Mouse (Mus musculus) hindbrain, postnatal 0 days (tissue): ENCODE measurements around the gene Prmt1. TPM values are rescaled to one million over a fixed set of nuclear protein-coding genes. Genes with fewer than 3 reads are reported as not detected.

Experiments used
- ATAC-seq: fragments of 200-750 bp; cut with Nextera tagmentation; 2 replicates; pipeline ENCODE4 v1.8.0; 2017; ENCODE audit warnings: mild to moderate bottlenecking, moderate TSS enrichment, moderate library complexity
- DNase-seq: peaks from one replicate; pipeline ENCODE4 v3.0.0-alpha.2; 2015; ENCODE audit warnings: low spot score
- H3K27ac ChIP-seq: fragments of 300-500 bp; sonication (generic); 2 replicates; pipeline ENCODE4 v1.5.1; 2014; ENCODE audit warnings: mild to moderate bottlenecking
- H3K27me3 ChIP-seq: fragments of 300-500 bp; sonication (generic); 2 replicates; pipeline ENCODE4 v1.6.1; 2014; ENCODE audit warnings: low read length, mixed read lengths; ENCODE audit not compliant: insufficient read depth
- H3K36me3 ChIP-seq: fragments of 300-500 bp; sonication (generic); 2 replicates; pipeline ENCODE4 v1.6.1; 2014; ENCODE audit warnings: low read length, mixed read lengths; ENCODE audit not compliant: insufficient read depth
- H3K4me1 ChIP-seq: fragments of 300-500 bp; sonication (generic); 2 replicates; pipeline ENCODE4 v1.6.1; 2014; ENCODE audit warnings: antibody characterized with exemption, low read length, mixed read lengths; ENCODE audit not compliant: insufficient read depth
- H3K4me2 ChIP-seq: fragments of 300-500 bp; sonication (generic); 2 replicates; pipeline ENCODE4 v1.6.1; 2014; ENCODE audit warnings: low read depth, mild to moderate bottlenecking, low read length, moderate library complexity, mixed read lengths
- H3K4me3 ChIP-seq: fragments of 300-500 bp; sonication (generic); 2 replicates; pipeline ENCODE4 v1.5.1; 2014; ENCODE audit warnings: low read length
- H3K9ac ChIP-seq: fragments of 300-500 bp; sonication (generic); replicated peaks from 2 replicates; pipeline ENCODE4 v1.6.1; 2014; ENCODE audit warnings: mild to moderate bottlenecking, low read length, moderate library complexity, mixed read lengths
- H3K9me3 ChIP-seq: fragments of 300-500 bp; sonication (generic); 2 replicates; pipeline ENCODE4 v1.6.1; 2016; ENCODE audit warnings: low read length, mixed read lengths
- CTCF ChIP-seq: IDR thresholded peaks from 2 replicates; pipeline ENCODE4 v1.5.1; 2016; ENCODE audit warnings: antibody characterized with exemption, control low read depth, low read depth
- WGBS: fragments of 180-500 bp; shearing (Covaris S2); extraction: QIAGEN DNeasy Blood & Tissue Kit; methylation state at CpG from one replicate; pipeline ENCODE4 v1.1.7; 2014; 5-methylcytosine and 5-hydroxymethylcytosine counted together
- polyA plus RNA-seq: library from polyadenylated mRNA; unstranded; fragments of >200 nt; fragmentation: Nextera tagmentation; extraction: Ambion mirVana; gene quantifications from 2 replicates; pipeline ENCODE4 v1.2.1, GENCODE M21; 2015
- total RNA-seq: library from RNA; depleted of rRNA; stranded (reverse); fragments of >200 nt; gene quantifications from 2 replicates; pipeline ENCODE4 v1.2.3, GENCODE M21; 2014

The Prmt1 gene
- total and polyA plus RNA-seq, 2 experiments from 2014 or later: 251 to 531 TPM

DNA sequence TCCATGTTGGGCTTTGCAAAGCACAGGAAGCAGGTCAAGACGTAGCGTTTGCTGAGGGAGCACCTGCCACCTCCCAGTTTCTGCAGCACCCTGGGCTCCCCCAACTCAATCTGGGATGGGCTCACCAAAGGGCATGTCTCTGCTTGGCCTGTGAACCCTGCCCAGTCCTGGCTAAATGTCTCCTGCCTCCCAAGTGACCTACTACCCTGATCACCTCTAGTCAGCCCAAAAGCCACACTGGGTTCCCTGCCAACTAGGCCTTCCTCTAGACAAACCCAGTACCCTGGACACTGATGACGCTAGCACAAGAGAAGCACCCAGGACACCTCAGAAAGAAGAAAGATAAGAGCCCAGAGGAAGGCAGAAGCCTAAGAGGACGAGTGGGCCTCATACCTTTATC, 26.5 kb upstream of the Prmt1 start:
- WGBS: 88% methylated on average over 4 of the region's 4 CpGs
- Histone ChIP-seq H3K4me1 (peaks cover 14% of the 10 kb centered on the region), H3K27me3 (no peaks in the 10 kb centered on the region), H3K4me2 (no peak overlapping the region), H3K9me3 (no peaks in the 10 kb centered on the region), H3K27ac (no peak overlapping the region), H3K36me3 (peaks cover 37% of the 10 kb centered on the region), H3K4me3 (no peak overlapping the region), H3K9ac (no peak overlapping the region)
- DNase-seq: no peak
- ATAC-seq: no peak
- TF ChIP-seq CTCF: no peak

- Histone ChIP-seq H3K36me3 (peaks cover 45% of the 10 kb centered on the region), H3K9ac (no peak overlapping the region), H3K4me1 (peaks cover 11% of the 10 kb centered on the region), H3K27ac (no peak overlapping the region), H3K4me2 (no peak overlapping the region), H3K9me3 (no peaks in the 10 kb centered on the region), H3K27me3 (no peaks in the 10 kb centered on the region), H3K4me3 (no peak overlapping the region)
- ATAC-seq (no peak), DNase-seq (no peak)
- no peak for TF ChIP-seq CTCF
- 98% methylated on average over 6 of the region's 6 CpGs for WGBS
Observed at GRCm38 (mm10) chr7:45012011-45012410, 25.6 kb upstream of the Prmt1 start.

GRCm38 (mm10) chr7:45008411-45008810, 22.0 kb upstream of the Prmt1 start:
- H3K4me2 ChIP-seq: no peak overlapping the region
- no peak overlapping the region for H3K9ac ChIP-seq
- no peak overlapping the region for H3K27ac ChIP-seq
- ATAC-seq: no peak
- H3K4me1 ChIP-seq: no peaks in the 10 kb centered on the region
- H3K36me3 ChIP-seq: peaks cover 76% of the 10 kb centered on the region
- no peak overlapping the region for H3K4me3 ChIP-seq
- TF ChIP-seq CTCF: no peak
- 97% methylated on average over 16 of the region's 19 CpGs for WGBS
- no peaks in the 10 kb centered on the region for H3K27me3 ChIP-seq
- H3K9me3 ChIP-seq: no peaks in the 10 kb centered on the region
- no peak for DNase-seq

DNA sequence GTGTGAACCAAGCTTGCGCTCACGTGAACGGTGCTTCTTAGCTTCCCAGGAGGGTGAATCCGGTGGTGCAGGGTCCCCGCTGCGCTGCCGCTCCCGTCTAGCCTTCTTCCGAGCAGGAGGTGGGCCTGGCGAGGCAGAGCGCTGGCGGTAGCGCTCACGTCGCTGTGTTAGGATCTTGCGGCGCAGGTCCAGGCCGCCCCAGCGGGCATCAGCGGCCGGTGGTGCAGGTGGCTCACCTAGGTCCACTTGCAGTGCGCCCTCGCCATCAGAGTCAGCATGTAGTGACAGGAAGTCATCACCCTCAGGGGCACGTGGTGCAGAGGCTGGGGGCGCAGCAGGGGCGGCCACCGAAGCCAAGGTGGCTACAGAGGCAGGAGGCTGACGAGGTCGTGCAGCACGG, 21.5 kb upstream of the Prmt1 start:
- no peak overlapping the region for H3K9ac ChIP-seq
- H3K27ac ChIP-seq: no peak overlapping the region
- 90% methylated on average over 28 of the region's 30 CpGs for WGBS
- no peaks in the 10 kb centered on the region for H3K4me1 ChIP-seq
- no peaks in the 10 kb centered on the region for H3K27me3 ChIP-seq
- ATAC-seq: no peak
- no peak overlapping the region for H3K4me3 ChIP-seq
- DNase-seq: no peak
- no peaks in the 10 kb centered on the region for H3K9me3 ChIP-seq
- H3K4me2 ChIP-seq: no peak overlapping the region
- H3K36me3 ChIP-seq: peaks cover 77% of the 10 kb centered on the region
- no peak for TF ChIP-seq CTCF

GRCm38 (mm10) chr7:45007141-45007540, 20.8 kb upstream of the Prmt1 start:
- H3K4me3 ChIP-seq: no peak overlapping the region
- H3K9me3 ChIP-seq: no peaks in the 10 kb centered on the region
- 97% methylated on average over 29 of the region's 29 CpGs for WGBS
- H3K36me3 ChIP-seq: peaks cover 77% of the 10 kb centered on the region
- no peaks in the 10 kb centered on the region for H3K27me3 ChIP-seq
- no peak overlapping the region for H3K4me2 ChIP-seq
- ATAC-seq (no peak), DNase-seq (no peak)
- H3K4me1 ChIP-seq: no peaks in the 10 kb centered on the region
- TF ChIP-seq CTCF: no peak
- H3K27ac ChIP-seq: no peak overlapping the region
- no peak overlapping the region for H3K9ac ChIP-seq

DNA sequence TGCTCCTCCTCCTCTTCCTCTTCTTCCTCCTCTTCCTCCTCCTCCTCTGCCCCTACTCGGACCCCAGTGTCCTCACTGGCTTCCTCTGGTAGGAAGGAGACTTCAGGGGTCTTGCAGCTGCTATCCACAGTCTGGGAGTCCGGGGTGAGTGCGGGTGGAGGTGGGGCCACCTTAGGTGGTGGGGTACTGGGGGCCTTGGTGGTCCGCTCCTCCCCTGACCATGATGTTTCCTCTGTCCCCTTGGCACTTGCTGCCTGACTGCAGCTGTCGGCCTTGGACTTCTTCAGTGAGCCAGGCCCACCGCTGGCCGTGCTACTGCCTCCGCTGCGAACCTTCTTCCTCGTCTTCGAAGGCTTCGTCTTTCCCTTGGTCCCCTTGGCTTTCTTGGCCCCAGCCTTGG, 20.1 kb upstream of the Prmt1 start:
- no peak for ATAC-seq
- no peak overlapping the region for H3K27ac ChIP-seq
- H3K9me3 ChIP-seq: no peaks in the 10 kb centered on the region
- 93% methylated on average over 12 of the region's 12 CpGs for WGBS
- no peak for TF ChIP-seq CTCF
- no peak overlapping the region for H3K9ac ChIP-seq
- peaks cover 77% of the 10 kb centered on the region for H3K36me3 ChIP-seq
- H3K27me3 ChIP-seq: no peaks in the 10 kb centered on the region
- no peak overlapping the region for H3K4me3 ChIP-seq
- no peaks in the 10 kb centered on the region for H3K4me1 ChIP-seq
- H3K4me2 ChIP-seq: no peak overlapping the region
- no peak for DNase-seq

- 91% methylated on average over 6 of the region's 6 CpGs for WGBS
Observed at GRCm38 (mm10) chr7:45005321-45005992, 19.1 kb upstream of the Prmt1 start.

More at GRCm38 (mm10) chr7:45005321-45005992, 19.1 kb upstream of the Prmt1 start:
- Histone ChIP-seq H3K4me3 (no peak overlapping the region), H3K9ac (no peak overlapping the region), H3K4me2 (no peak overlapping the region), H3K9me3 (no peaks in the 10 kb centered on the region), H3K27ac (no peak overlapping the region), H3K27me3 (no peaks in the 10 kb centered on the region), H3K36me3 (peaks cover 83% of the 10 kb centered on the region), H3K4me1 (no peaks in the 10 kb centered on the region)
- DNase-seq (no peak), ATAC-seq (no peak)
- no peak for TF ChIP-seq CTCF
